Mouse (Mus musculus): ENCODE measurements around the gene Sstr4. TPM values are rescaled to one million over a fixed set of nuclear protein-coding genes. Genes with fewer than 3 reads are reported as not detected.

Gene Sstr4
- polyA plus RNA-seq, 1 experiment: not detected

DNA sequence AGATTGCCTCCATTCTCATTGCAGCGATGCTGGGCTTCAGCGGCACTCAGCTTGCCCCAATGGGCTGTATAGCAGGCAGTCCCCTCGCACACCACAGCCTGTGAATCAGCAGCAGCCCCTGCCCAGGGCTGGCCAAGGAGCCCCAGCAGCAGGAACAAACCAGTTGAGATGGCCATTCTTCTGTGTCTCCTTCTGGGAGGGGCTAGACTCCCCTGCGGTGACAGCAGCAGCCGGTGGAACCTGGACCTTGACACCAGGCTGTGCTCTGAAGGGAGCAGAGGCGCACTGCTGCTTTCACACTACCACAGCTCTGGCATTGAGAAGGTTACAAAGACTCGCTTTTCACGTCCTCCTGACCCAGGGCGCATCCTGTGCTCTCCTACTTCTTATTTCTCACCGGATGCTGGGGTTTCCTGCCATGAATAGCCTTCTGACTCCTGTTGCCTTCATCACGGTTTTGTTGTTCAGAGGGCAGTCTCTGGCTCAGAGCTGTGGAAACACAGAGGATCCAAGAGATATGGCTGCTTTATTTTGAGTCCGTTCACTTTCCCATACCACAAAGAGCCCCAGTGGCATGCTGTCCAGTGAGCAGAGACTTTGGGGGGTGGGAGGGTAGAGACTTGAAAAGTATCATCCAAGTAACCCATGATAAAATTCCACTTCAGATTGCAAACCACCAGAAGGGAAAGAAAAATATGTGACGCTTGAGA lies 48.3 kb downstream of the Sstr4 start, which contains the start of gene Cd93:
Gene Cd93, minus strand, starts transcription at position 315 of the 710 bp plus-strand sequence.
- TF ChIP-seq CTCF (IDR thresholded peaks at IDR 0.05; ENCODE audit: control insufficient read depth, insufficient read depth, insufficient replicate concordance, low read depth, low read length): no peak
- no peak for TF ChIP-seq POLR2A (IDR thresholded peaks at IDR 0.05; ENCODE audit: control insufficient read depth, low read depth, low read length)
- H3K27ac ChIP-seq (ENCODE audit: control insufficient read depth, insufficient read depth, low read depth, low read length): no peak within 1 kb of the TSS
- no peak within 1 kb of the TSS for H3K4me3 ChIP-seq (ENCODE audit: control insufficient read depth, low read depth, low read length)
- peaks cover 7% of the 10 kb centered on the region; the same call in 1 of the 2 replicates for H3K4me1 ChIP-seq (ENCODE audit: control insufficient read depth, insufficient read depth, low read length)
- H3K36me3 ChIP-seq (ENCODE audit: control insufficient read depth, insufficient read depth, low read length): no peaks in the 10 kb centered on the region
- H3K27me3 ChIP-seq (ENCODE audit: control insufficient read depth, insufficient read depth, low read length): no peaks in the 10 kb centered on the region

- no peak overlapping the region for H3K27ac ChIP-seq (ENCODE audit: control insufficient read depth, insufficient read depth, low read depth, low read length)
- H3K4me1 ChIP-seq (ENCODE audit: control insufficient read depth, insufficient read depth, low read length): peaks cover 7% of the 10 kb centered on the region; the same call in 1 of the 2 replicates
- H3K4me3 ChIP-seq (ENCODE audit: control insufficient read depth, low read depth, low read length): no peak overlapping the region
- TF ChIP-seq CTCF (IDR thresholded peaks at IDR 0.05; ENCODE audit: control insufficient read depth, insufficient read depth, insufficient replicate concordance, low read depth, low read length) (no peak), POLR2A (IDR thresholded peaks at IDR 0.05; ENCODE audit: control insufficient read depth, low read depth, low read length) (no peak)
- H3K36me3 ChIP-seq (ENCODE audit: control insufficient read depth, insufficient read depth, low read length): no peaks in the 10 kb centered on the region
- no peaks in the 10 kb centered on the region for H3K27me3 ChIP-seq (ENCODE audit: control insufficient read depth, insufficient read depth, low read length)
Observed at GRCm38 (mm10) chr2:148444472-148444871, 49.3 kb downstream of the Sstr4 start.

GRCm38 (mm10) chr2:148445616-148446015 lies 50.5 kb downstream of the Sstr4 start:
- TF ChIP-seq POLR2A (IDR thresholded peaks at IDR 0.05; ENCODE audit: control insufficient read depth, low read depth, low read length): no peak
- TF ChIP-seq CTCF (IDR thresholded peaks at IDR 0.05; ENCODE audit: control insufficient read depth, insufficient read depth, insufficient replicate concordance, low read depth, low read length): no peak
- H3K36me3 ChIP-seq (ENCODE audit: control insufficient read depth, insufficient read depth, low read length): no peaks in the 10 kb centered on the region
- no peaks in the 10 kb centered on the region for H3K27me3 ChIP-seq (ENCODE audit: control insufficient read depth, insufficient read depth, low read length)
- no peak overlapping the region for H3K4me3 ChIP-seq (ENCODE audit: control insufficient read depth, low read depth, low read length)
- no peak overlapping the region for H3K27ac ChIP-seq (ENCODE audit: control insufficient read depth, insufficient read depth, low read depth, low read length)
- H3K4me1 ChIP-seq (ENCODE audit: control insufficient read depth, insufficient read depth, low read length): peaks cover 7% of the 10 kb centered on the region; the same call in 1 of the 2 replicates

Other genes with a start within 250 kb of the Sstr4 start
- 3.0 and 4.0 TPM in 2 replicates for gene Thbd, start 12.8 kb downstream of the Sstr4 start, polyA plus RNA-seq (2012; rRNA removed)
- gene Cd93, start 48.2 kb downstream of the Sstr4 start, polyA plus RNA-seq (2012; rRNA removed): 0.69 and 0.71 TPM in 2 replicates